Mouse (Mus musculus): ENCODE results near the gene Vdr.

- TF ChIP-seq CTCF (conservative IDR thresholded peaks at IDR 0.05; ENCODE audit: low read length) (no peak), POU5F1 (IDR thresholded peaks at IDR 0.05; ENCODE audit: borderline replicate concordance, low read length) (no peak)
Measured at GRCm38 (mm10) chr15:97812875-97813274, 97.6 kb downstream of the Vdr start.
